Mouse (Mus musculus): ENCODE data around the gene Ugp2. TPM values are rescaled to one million over a fixed set of nuclear protein-coding genes. Genes with fewer than 3 reads are reported as not detected.

The Ugp2 gene
- 92.6 to 118 TPM (median 102 TPM) in 3 replicates for total RNA-seq (2017)

- ATAC-seq (replicated peaks; ENCODE audit: insufficient number of reproducible peaks, low FRiP score, low TSS enrichment, poor library complexity, severe bottlenecking) = peak; percentile 99
Measured at GRCm38 (mm10) chr11:21371122-21371806, at the start of gene Ugp2. TSS of gene Ugp2 (minus strand) at chr11:21371201.

GRCm38 (mm10) chr11:21414911-21415381, 43.9 kb upstream of the Ugp2 start:
- ATAC-seq (replicated peaks; ENCODE audit: insufficient number of reproducible peaks, low FRiP score, low TSS enrichment, poor library complexity, severe bottlenecking) = no peak

GRCm38 (mm10) chr11:21406668-21407067, 35.7 kb upstream of the Ugp2 start:
- ATAC-seq (replicated peaks; ENCODE audit: insufficient number of reproducible peaks, low FRiP score, low TSS enrichment, poor library complexity, severe bottlenecking) = no peak

GRCm38 (mm10) chr11:21406141-21406540, 35.1 kb upstream of the Ugp2 start:
- no peak for ATAC-seq (replicated peaks; ENCODE audit: insufficient number of reproducible peaks, low FRiP score, low TSS enrichment, poor library complexity, severe bottlenecking)

GRCm38 (mm10) chr11:21403877-21404276, 32.9 kb upstream of the Ugp2 start:
- ATAC-seq (replicated peaks; ENCODE audit: insufficient number of reproducible peaks, low FRiP score, low TSS enrichment, poor library complexity, severe bottlenecking) = no peak

- ATAC-seq (replicated peaks; ENCODE audit: insufficient number of reproducible peaks, low FRiP score, low TSS enrichment, poor library complexity, severe bottlenecking) = 0 out of 2 replicates have a peak, but pooled peaks have one; percentile 43
Measured at GRCm38 (mm10) chr11:21402481-21403254, 31.7 kb upstream of the Ugp2 start.

GRCm38 (mm10) chr11:21401248-21401647, 30.2 kb upstream of the Ugp2 start:
- no peak for ATAC-seq (replicated peaks; ENCODE audit: insufficient number of reproducible peaks, low FRiP score, low TSS enrichment, poor library complexity, severe bottlenecking)

GRCm38 (mm10) chr11:21399186-21399681, 28.2 kb upstream of the Ugp2 start:
- no peak for ATAC-seq (replicated peaks; ENCODE audit: insufficient number of reproducible peaks, low FRiP score, low TSS enrichment, poor library complexity, severe bottlenecking)

GRCm38 (mm10) chr11:21398464-21398863, 27.5 kb upstream of the Ugp2 start:
- no peak for ATAC-seq (replicated peaks; ENCODE audit: insufficient number of reproducible peaks, low FRiP score, low TSS enrichment, poor library complexity, severe bottlenecking)

GRCm38 (mm10) chr11:21386790-21387189, 15.8 kb upstream of the Ugp2 start:
- no peak for ATAC-seq (replicated peaks; ENCODE audit: insufficient number of reproducible peaks, low FRiP score, low TSS enrichment, poor library complexity, severe bottlenecking)

- ATAC-seq (replicated peaks; ENCODE audit: insufficient number of reproducible peaks, low FRiP score, low TSS enrichment, poor library complexity, severe bottlenecking) = no peak
Measured at GRCm38 (mm10) chr11:21374096-21374495, 3.1 kb upstream of the Ugp2 start.

GRCm38 (mm10) chr11:21370399-21371121, 441 bp downstream of the Ugp2 start:
- peak; percentile 33 for ATAC-seq (replicated peaks; ENCODE audit: insufficient number of reproducible peaks, low FRiP score, low TSS enrichment, poor library complexity, severe bottlenecking)

GRCm38 (mm10) chr11:21369248-21370016, 1.6 kb downstream of the Ugp2 start:
- no peak for ATAC-seq (replicated peaks; ENCODE audit: insufficient number of reproducible peaks, low FRiP score, low TSS enrichment, poor library complexity, severe bottlenecking)

- ATAC-seq (replicated peaks; ENCODE audit: insufficient number of reproducible peaks, low FRiP score, low TSS enrichment, poor library complexity, severe bottlenecking) = no peak
Measured at GRCm38 (mm10) chr11:21368466-21368865, 2.5 kb downstream of the Ugp2 start.

- ATAC-seq (replicated peaks; ENCODE audit: insufficient number of reproducible peaks, low FRiP score, low TSS enrichment, poor library complexity, severe bottlenecking) = no peak
Measured at GRCm38 (mm10) chr11:21363144-21363940, 7.7 kb downstream of the Ugp2 start.

GRCm38 (mm10) chr11:21351296-21351695, 19.7 kb downstream of the Ugp2 start:
- ATAC-seq (replicated peaks; ENCODE audit: insufficient number of reproducible peaks, low FRiP score, low TSS enrichment, poor library complexity, severe bottlenecking) = no peak

GRCm38 (mm10) chr11:21348890-21349289, 22.1 kb downstream of the Ugp2 start:
- ATAC-seq (replicated peaks; ENCODE audit: insufficient number of reproducible peaks, low FRiP score, low TSS enrichment, poor library complexity, severe bottlenecking) = no peak

- ATAC-seq (replicated peaks; ENCODE audit: insufficient number of reproducible peaks, low FRiP score, low TSS enrichment, poor library complexity, severe bottlenecking) = no peak
Measured at GRCm38 (mm10) chr11:21346020-21346419, 25.0 kb downstream of the Ugp2 start.

Measured in monocyte, adult 5-6 weeks (primary cell).